Mouse (Mus musculus): ENCODE results near the gene Pom121l2. TPM values are rescaled to one million over a fixed set of nuclear protein-coding genes. Genes with fewer than 3 reads are reported as not detected.

The Pom121l2 gene
- total and polyA plus RNA-seq, 2 experiments from 2014 or later = not detected

GRCm38 (mm10) chr13:22015479-22016450 lies 34.8 kb downstream of the Pom121l2 start:
- no peak overlapping the region for H3K27ac ChIP-seq
- H3K4me2 ChIP-seq (ENCODE audit: low read depth, low read length) = no peak overlapping the region
- 18% methylated on average over 27 of the region's 27 CpGs for WGBS
- ATAC-seq (peak; percentile 86), DNase-seq (ENCODE audit: low spot score) (peak; percentile 83)
- no peak overlapping the region for H3K4me3 ChIP-seq (ENCODE audit: low read length)
- no peak overlapping the region for H3K9ac ChIP-seq (replicated peaks; ENCODE audit: low read length)
- H3K36me3 ChIP-seq (ENCODE audit: insufficient read depth, low read length) = no peaks in the 10 kb centered on the region
- TF ChIP-seq CTCF (IDR thresholded peaks at IDR 0.05; ENCODE audit: low read depth) = no peak
- peaks cover 71% of the 10 kb centered on the region for H3K27me3 ChIP-seq (ENCODE audit: insufficient read depth, low read length)
- no peaks in the 10 kb centered on the region for H3K4me1 ChIP-seq (ENCODE audit: insufficient read depth, low read length)
- H3K9me3 ChIP-seq (ENCODE audit: low read length) = peaks cover 2% of the 10 kb centered on the region; the same call in 1 of the 2 replicates

DNA sequence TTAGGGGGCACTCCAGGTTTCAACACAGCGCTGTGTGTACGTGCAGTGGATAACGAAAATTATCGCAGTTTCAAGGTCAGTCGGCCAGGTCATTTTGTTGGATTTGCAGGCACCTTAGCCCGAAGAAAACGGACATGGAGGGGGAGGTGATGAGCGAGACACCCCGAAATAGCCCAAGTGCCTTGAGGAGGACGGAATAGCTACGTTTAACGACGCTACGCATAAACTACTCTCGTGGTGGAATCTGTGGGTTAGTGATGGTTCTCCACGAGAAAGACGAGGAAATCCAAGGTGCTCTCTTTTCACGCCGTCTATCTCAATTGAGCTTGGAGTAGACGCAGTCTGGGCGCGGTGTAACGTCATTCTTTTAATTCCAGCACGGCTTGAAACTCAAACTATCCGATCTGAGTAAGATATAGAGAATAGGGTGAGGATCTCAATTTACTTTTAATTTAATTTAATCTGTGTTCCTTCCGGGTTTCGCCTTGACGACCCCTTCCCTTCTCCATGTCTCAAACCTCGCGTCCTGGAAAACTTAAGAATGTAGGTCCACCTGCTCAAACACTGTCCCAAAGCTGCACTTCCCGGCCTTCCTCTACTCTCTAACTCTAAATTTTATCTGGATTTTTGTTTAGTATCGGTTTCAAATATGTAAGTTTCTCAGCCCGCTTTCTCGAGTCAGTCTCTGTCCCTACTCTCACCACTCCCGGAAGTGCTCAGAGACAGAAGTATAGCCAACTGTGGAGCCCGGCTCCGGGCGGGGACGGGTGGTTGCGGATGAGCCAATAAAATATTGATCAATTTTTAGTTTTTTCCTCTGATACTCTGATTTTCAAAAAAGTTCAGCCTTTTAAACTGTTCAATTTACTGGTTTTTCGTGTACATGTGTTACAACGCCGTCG lies 39.2 kb downstream of the Pom121l2 start:
- Histone ChIP-seq H3K27ac (no peak overlapping the region), H3K9ac (replicated peaks; ENCODE audit: low read length) (no peak overlapping the region), H3K36me3 (ENCODE audit: insufficient read depth, low read length) (no peaks in the 10 kb centered on the region), H3K4me1 (ENCODE audit: insufficient read depth, low read length) (0 out of 2 replicates have a peak, but pooled peaks cover 3% of the 10 kb centered on the region), H3K4me3 (ENCODE audit: low read length) (peak overlapping the region; percentile 45), H3K9me3 (ENCODE audit: low read length) (peaks cover 2% of the 10 kb centered on the region; the same call in 1 of the 2 replicates), H3K4me2 (ENCODE audit: low read depth, low read length) (peak overlapping the region; percentile 59), H3K27me3 (ENCODE audit: insufficient read depth, low read length) (peaks cover 34% of the 10 kb centered on the region)
- ATAC-seq (no peak), DNase-seq (ENCODE audit: low spot score) (no peak)
- TF ChIP-seq CTCF (IDR thresholded peaks at IDR 0.05; ENCODE audit: low read depth) = no peak
- under 1% methylated on average over 44 of the region's 44 CpGs for WGBS

DNA sequence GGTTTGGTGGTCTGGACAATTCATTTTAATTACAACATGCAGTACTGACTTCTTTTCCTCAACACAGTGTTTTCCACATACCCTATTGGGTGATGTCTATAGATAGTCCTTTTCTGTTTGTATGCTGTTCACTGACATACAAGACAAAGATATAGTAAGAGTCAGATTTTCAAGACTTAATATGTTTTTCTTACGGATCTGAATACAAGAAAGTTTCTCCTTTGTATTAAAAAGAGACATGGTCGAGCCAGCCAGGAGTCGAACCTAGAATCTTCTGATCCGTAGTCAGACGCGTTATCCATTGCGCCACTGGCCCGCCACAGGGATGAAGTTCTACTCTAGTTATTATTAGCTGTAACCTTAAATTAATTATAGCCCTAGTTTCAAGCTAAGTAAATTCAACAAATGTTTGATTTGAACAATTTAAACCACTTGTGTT lies 39.9 kb downstream of the Pom121l2 start:
- no peaks in the 10 kb centered on the region for H3K9me3 ChIP-seq (ENCODE audit: low read length)
- H3K4me3 ChIP-seq (ENCODE audit: low read length) = peak overlapping the region; percentile 45
- H3K9ac ChIP-seq (replicated peaks; ENCODE audit: low read length) = no peak overlapping the region
- DNase-seq (ENCODE audit: low spot score) (peak; percentile 67), ATAC-seq (peak; percentile 63)
- no peak overlapping the region for H3K27ac ChIP-seq
- H3K4me1 ChIP-seq (ENCODE audit: insufficient read depth, low read length) = 0 out of 2 replicates have a peak, but pooled peaks cover 3% of the 10 kb centered on the region
- 0% methylated on average over 8 of the region's 8 CpGs for WGBS
- H3K4me2 ChIP-seq (ENCODE audit: low read depth, low read length) = peak overlapping the region; percentile 59
- no peak for TF ChIP-seq CTCF (IDR thresholded peaks at IDR 0.05; ENCODE audit: low read depth)
- no peaks in the 10 kb centered on the region for H3K36me3 ChIP-seq (ENCODE audit: insufficient read depth, low read length)
- peaks cover 28% of the 10 kb centered on the region for H3K27me3 ChIP-seq (ENCODE audit: insufficient read depth, low read length)

GRCm38 (mm10) chr13:22021581-22021980 lies 40.6 kb downstream of the Pom121l2 start:
- no peaks in the 10 kb centered on the region for H3K9me3 ChIP-seq (ENCODE audit: low read length)
- 0 out of 2 replicates have a peak, but pooled peaks cover 3% of the 10 kb centered on the region for H3K4me1 ChIP-seq (ENCODE audit: insufficient read depth, low read length)
- H3K4me3 ChIP-seq (ENCODE audit: low read length) = peak overlapping the region; percentile 45
- no peak overlapping the region; the same call in 1 of the 2 replicates for H3K9ac ChIP-seq (replicated peaks; ENCODE audit: low read length)
- under 1% methylated on average over 11 of the region's 11 CpGs for WGBS
- DNase-seq (ENCODE audit: low spot score) (no peak), ATAC-seq (no peak)
- peak overlapping the region; percentile 59 for H3K4me2 ChIP-seq (ENCODE audit: low read depth, low read length)
- H3K27ac ChIP-seq = no peak overlapping the region
- no peak for TF ChIP-seq CTCF (IDR thresholded peaks at IDR 0.05; ENCODE audit: low read depth)
- H3K36me3 ChIP-seq (ENCODE audit: insufficient read depth, low read length) = no peaks in the 10 kb centered on the region
- H3K27me3 ChIP-seq (ENCODE audit: insufficient read depth, low read length) = peaks cover 22% of the 10 kb centered on the region

GRCm38 (mm10) chr13:22022241-22022640 lies 41.2 kb downstream of the Pom121l2 start:
- peak overlapping the region; percentile 59 for H3K4me2 ChIP-seq (ENCODE audit: low read depth, low read length)
- H3K27ac ChIP-seq = no peak overlapping the region
- WGBS = 0% methylated on average over 9 of the region's 9 CpGs
- no peaks in the 10 kb centered on the region for H3K36me3 ChIP-seq (ENCODE audit: insufficient read depth, low read length)
- H3K4me3 ChIP-seq (ENCODE audit: low read length) = peak overlapping the region; percentile 45
- peak; percentile 83 for ATAC-seq
- peaks cover 17% of the 10 kb centered on the region for H3K27me3 ChIP-seq (ENCODE audit: insufficient read depth, low read length)
- peak; percentile 90 for DNase-seq (ENCODE audit: low spot score)
- no peak for TF ChIP-seq CTCF (IDR thresholded peaks at IDR 0.05; ENCODE audit: low read depth)
- no peaks in the 10 kb centered on the region for H3K9me3 ChIP-seq (ENCODE audit: low read length)
- no peak overlapping the region for H3K9ac ChIP-seq (replicated peaks; ENCODE audit: low read length)
- 0 out of 2 replicates have a peak, but pooled peaks cover 3% of the 10 kb centered on the region for H3K4me1 ChIP-seq (ENCODE audit: insufficient read depth, low read length)

All from hindbrain, postnatal 0 days (tissue).